Mouse (Mus musculus) ES-E14 (cell line): ENCODE measurements around the gene Lrrc46. TPM values are rescaled to one million over a fixed set of nuclear protein-coding genes. Genes with fewer than 3 reads are reported as not detected.

Source experiments
- DNase-seq: peaks from one replicate; pipeline ENCODE4 v3.0.0-alpha.2; 2013; ENCODE audit warnings: low read depth, low spot score
- H3K27ac ChIP-seq: 2 replicates; pipeline ENCODE4 v1.5.1; 2012; ENCODE audit warnings: low read depth, mild to moderate bottlenecking, low read length, moderate library complexity, mixed read lengths; ENCODE audit not compliant: poor library complexity, insufficient read depth, severe bottlenecking
- H3K36me3 ChIP-seq: 2 replicates; pipeline ENCODE4 v1.6.1; 2012; ENCODE audit warnings: mild to moderate bottlenecking, low read length, moderate library complexity, mixed read lengths; ENCODE audit not compliant: control insufficient read depth, poor library complexity, insufficient read depth, severe bottlenecking
- H3K4me1 ChIP-seq, 2 experiments: fragments of 150-350 bp in 1 of 2; sonication (generic) in 1 of 2; 2 replicates each; pipeline ENCODE4 v1.6.1; 2012; ENCODE audit warnings: low read length in 2 of 2, mild to moderate bottlenecking in 1 of 2, mixed read lengths in 1 of 2; ENCODE audit not compliant: control insufficient read depth in 2 of 2, insufficient read depth in 2 of 2, poor library complexity in 1 of 2
- H3K4me3 ChIP-seq, 2 experiments: fragments of 150-350 bp in 1 of 2; sonication (generic) in 1 of 2; 2 replicates each; pipeline ENCODE4 v1.5.1; 2012; ENCODE audit warnings: low read length in 2 of 2, low read depth in 1 of 2, mild to moderate bottlenecking in 1 of 2, mixed read lengths in 1 of 2; ENCODE audit not compliant: insufficient read depth in 1 of 2, poor library complexity in 1 of 2, severe bottlenecking in 1 of 2
- H3K9ac ChIP-seq: 2 replicates; pipeline ENCODE4 v1.6.1; 2012; ENCODE audit warnings: low read depth, mild to moderate bottlenecking, low read length, mixed read lengths; ENCODE audit not compliant: poor library complexity, insufficient read depth, severe bottlenecking
- H3K9me3 ChIP-seq: fragments of 150-350 bp; sonication (generic); 2 replicates; pipeline ENCODE4 v1.6.1; 2012; ENCODE audit warnings: low read depth, mild to moderate bottlenecking, low read length; ENCODE audit not compliant: control insufficient read depth, insufficient read depth
- CHD2 ChIP-seq: IDR thresholded peaks from 2 replicates; pipeline ENCODE4 v1.6.1; 2014; ENCODE audit warnings: mild to moderate bottlenecking, low read depth, low read length, inconsistent platforms
- HCFC1 ChIP-seq: IDR thresholded peaks from 2 replicates; pipeline ENCODE4 v1.6.1; 2012; ENCODE audit warnings: low read length, inconsistent platforms, borderline replicate concordance; ENCODE audit not compliant: insufficient read depth
- MAFK ChIP-seq: IDR thresholded peaks from 2 replicates; pipeline ENCODE4 v1.6.1; 2014; ENCODE audit warnings: mild to moderate bottlenecking, low read depth, low read length, inconsistent platforms; ENCODE audit not compliant: insufficient read depth
- ZC3H11A ChIP-seq: IDR thresholded peaks from 2 replicates; pipeline ENCODE4 v1.6.1; 2012; ENCODE audit warnings: low read depth, mild to moderate bottlenecking, inconsistent platforms, low read length, borderline replicate concordance
- ZNF384 ChIP-seq: IDR thresholded peaks from 2 replicates; pipeline ENCODE4 v1.6.1; 2012; ENCODE audit warnings: low read depth, low read length, inconsistent platforms
- in situ Hi-C, 2 experiments: fragments of 600-800 bp; cut with MboI; formaldehyde crosslinking; loops; one replicate each; pipeline ENCODE4 v1.15.1; 2025; ENCODE audit warnings: low sequenced_read_pairs in 2 of 2, inconsistent platforms in 1 of 2; ENCODE audit not compliant: unreplicated experiment in 2 of 2
- total RNA-seq: library from RNA; depleted of rRNA; stranded (reverse); fragments of 300-350 nt; gene quantifications from 2 replicates; pipeline ENCODE4 v1.2.3, GENCODE M21; 2012

The Lrrc46 gene
- total RNA-seq, 1 experiment = 0.54 TPM

DNA sequence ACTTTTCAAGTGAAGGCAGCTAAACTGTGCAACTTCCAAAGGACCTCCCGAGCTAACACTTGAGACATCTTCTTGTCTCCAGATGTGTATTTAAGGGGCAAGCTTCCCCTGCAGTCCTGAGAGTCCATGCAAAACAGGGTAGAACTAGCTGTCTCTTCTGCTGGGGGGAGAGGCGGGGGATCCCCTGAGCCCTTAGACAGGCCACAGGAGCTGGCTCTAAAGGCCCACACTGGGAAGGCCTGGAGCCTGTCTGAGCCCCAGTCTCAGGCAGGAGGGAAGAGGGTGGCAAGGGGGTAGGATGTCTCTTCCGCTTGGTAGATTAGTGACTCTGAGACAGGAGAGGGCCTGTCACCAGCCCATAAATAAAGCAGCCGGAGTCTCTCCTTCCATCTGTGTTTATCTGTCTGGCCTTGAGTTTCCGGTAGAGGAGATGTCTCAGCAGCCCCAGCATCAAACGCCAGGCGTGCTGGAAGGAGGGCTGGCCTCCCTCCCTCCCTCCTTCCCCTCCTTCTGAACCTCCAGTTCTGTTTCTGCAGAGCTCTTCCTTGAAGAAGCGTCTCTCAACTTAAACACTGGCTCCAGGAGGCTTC is 48.4 kb downstream of the Lrrc46 start:
- Histone ChIP-seq H3K9ac (no peak overlapping the region), H3K36me3 (no peaks in the 10 kb centered on the region), H3K4me3 (no peak overlapping the region), H3K9me3 (no peaks in the 10 kb centered on the region), H3K27ac (no peak overlapping the region), H3K4me1 (peaks cover 4 to 24% of the 10 kb centered on the region in 2 experiments; a peak in 3 of 4 replicates)
- in situ Hi-C loops = no loop called here
- DNase-seq = no peak
- TF ChIP-seq ZC3H11A (no peak), HCFC1 (no peak), ZNF384 (no peak), MAFK (no peak), CHD2 (no peak)

DNA sequence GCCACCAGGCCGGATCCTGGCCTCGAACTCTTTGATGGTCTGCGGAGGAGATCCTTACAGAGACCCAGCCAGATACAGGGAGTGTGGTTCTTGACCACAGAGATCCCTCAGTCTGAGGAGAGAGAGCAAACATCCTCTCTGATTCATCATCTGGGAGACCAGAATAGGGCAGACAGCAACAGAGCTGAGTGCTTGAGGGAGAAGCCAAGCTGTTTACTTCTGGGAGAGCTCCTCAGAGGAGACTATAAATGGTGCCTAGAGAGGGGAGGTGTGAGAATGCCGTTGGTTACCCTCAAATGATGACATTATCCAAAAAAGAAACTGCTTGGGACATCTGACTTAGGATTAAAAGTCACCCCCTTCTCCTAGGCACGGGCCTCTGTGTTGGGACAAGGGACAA is 49.7 kb downstream of the Lrrc46 start:
- Histone ChIP-seq H3K4me1 (peaks cover 0 to 28% of the 10 kb centered on the region in 2 experiments; a peak in 2 of 4 replicates), H3K9me3 (no peaks in the 10 kb centered on the region), H3K9ac (no peak overlapping the region), H3K36me3 (no peaks in the 10 kb centered on the region), H3K27ac (no peak overlapping the region), H3K4me3 (no peak overlapping the region)
- no peak for DNase-seq
- in situ Hi-C loops = no loop called here
- no peak for TF ChIP-seq ZNF384
- no peak for TF ChIP-seq MAFK
- no peak for TF ChIP-seq HCFC1
- no peak for TF ChIP-seq ZC3H11A
- TF ChIP-seq CHD2 = no peak

DNA sequence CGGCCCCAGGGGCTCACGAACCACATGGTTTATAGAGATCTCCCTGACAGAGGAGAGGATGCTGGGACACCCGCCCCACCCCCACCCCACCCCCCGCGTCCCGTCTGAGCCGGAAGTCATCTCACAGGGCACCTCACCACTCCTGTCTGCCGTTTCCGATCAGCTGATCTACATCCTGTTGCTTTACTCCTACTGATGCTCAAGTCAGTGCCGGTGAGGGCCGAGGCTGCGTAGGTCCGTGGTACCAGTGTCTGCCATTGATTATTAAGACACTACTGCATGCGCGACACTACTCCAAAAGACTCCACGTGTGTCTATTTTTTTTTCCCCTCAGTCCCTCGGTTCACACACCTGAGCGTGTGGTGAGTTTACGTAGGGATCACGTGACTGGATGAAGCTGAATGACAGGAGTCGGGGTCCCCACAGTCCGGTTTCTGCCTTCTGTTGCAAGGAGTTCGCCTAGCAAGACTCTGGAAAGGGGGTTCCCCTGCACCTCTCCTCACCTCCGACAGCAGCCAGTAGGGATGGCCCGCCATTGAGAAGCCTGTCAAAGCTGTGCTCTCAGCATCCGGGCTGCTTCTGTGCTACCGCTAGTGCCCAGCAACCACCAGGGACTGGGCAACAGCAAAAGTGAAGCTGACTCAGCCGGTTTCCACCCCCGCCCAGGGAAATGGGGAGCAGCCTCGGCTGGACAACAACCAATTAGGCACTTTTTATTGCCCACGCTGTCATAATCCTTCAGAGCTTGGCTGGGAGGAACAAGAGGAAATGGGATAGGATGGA is 53.1 kb downstream of the Lrrc46 start:
- Histone ChIP-seq H3K9me3 (no peaks in the 10 kb centered on the region), H3K4me3 (peak overlapping the region; percentile 38 to 56), H3K4me1 (peaks cover 0 to 20% of the 10 kb centered on the region in 2 experiments; a peak in 2 of 4 replicates), H3K36me3 (no peaks in the 10 kb centered on the region), H3K27ac (peak overlapping the region; percentile 1; the same call in 1 of the 2 replicates), H3K9ac (peak overlapping the region; percentile 42)
- in situ Hi-C loops = no loop called here
- no peak for DNase-seq
- TF ChIP-seq ZNF384 (no peak), CHD2 (no peak), ZC3H11A (no peak), HCFC1 (no peak), MAFK (peak; percentile 37; the same call in 1 of the 2 replicates)

DNA sequence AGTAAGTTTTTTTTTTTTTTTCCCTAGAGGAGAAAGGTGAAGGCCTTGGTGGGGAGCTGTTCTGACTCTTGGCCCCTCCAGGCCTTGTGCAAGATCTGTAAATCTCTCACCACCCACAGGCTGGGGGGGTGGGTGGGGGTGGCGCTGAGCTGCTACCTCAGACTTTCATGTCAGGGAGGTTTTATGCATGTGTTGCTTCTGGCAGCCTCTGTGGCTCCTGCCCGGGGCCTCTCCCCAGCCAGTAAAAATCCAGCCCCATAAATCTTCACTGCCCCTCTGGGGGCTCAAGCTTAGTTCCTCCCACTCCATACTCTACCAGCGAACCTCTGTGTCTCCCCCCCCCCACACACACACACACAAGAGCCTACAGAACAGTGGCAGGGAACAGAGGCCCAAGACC is 54.7 kb downstream of the Lrrc46 start:
- Histone ChIP-seq H3K4me1 (peaks cover 0 to 21% of the 10 kb centered on the region in 2 experiments; a peak in 2 of 4 replicates), H3K9me3 (no peaks in the 10 kb centered on the region), H3K27ac (no peak overlapping the region), H3K4me3 (no peak overlapping the region), H3K9ac (no peak overlapping the region), H3K36me3 (no peaks in the 10 kb centered on the region)
- in situ Hi-C loops = no loop called here
- no peak for DNase-seq
- no peak for TF ChIP-seq ZNF384
- TF ChIP-seq ZC3H11A = no peak
- no peak for TF ChIP-seq HCFC1
- no peak for TF ChIP-seq MAFK
- no peak for TF ChIP-seq CHD2
